Mouse (Mus musculus): ENCODE measurements around the gene Plcb4. TPM values are rescaled to one million over a fixed set of nuclear protein-coding genes. Genes with fewer than 3 reads are reported as not detected.

Gene Plcb4
- polyA plus RNA-seq, 1 experiment from 2014 or later, result 29.3 TPM

DNA sequence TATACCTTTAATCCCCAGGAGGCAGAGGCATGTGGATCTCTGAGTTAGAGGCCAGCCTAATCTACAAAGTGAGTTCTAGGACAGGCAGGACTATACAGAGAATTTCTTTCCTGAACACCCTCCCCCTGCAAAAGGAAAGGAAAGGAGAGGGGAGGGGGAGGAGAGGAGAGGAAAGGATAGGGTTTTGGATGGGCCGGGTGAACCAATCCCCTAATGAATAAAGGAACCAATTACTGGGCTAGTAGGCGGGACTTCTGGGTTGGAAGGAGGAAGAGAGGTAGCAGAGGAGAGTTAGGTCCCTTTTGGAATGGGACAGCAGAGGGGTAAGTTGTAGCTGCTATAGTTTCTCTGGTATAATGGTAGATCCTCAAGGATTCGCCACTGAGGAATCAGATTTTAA lies 12.6 kb upstream of the Plcb4 start:
- no peaks in the 10 kb centered on the region for H3K36me3 ChIP-seq (ENCODE audit: control insufficient read depth, insufficient read depth, low read length)
- 67% methylated on average over 3 of the region's 3 CpGs for WGBS
- DNase-seq (ENCODE audit: low spot score), result no peak
- H3K9ac ChIP-seq (ENCODE audit: low read depth, low read length), result no peak overlapping the region
- no peak overlapping the region for H3K4me2 ChIP-seq (replicated peaks; ENCODE audit: low read depth, low read length)
- no peaks in the 10 kb centered on the region for H3K4me1 ChIP-seq (replicated peaks; ENCODE audit: control insufficient read depth, insufficient read depth, low read length)
- H3K4me3 ChIP-seq (ENCODE audit: low read depth, low read length), result no peak overlapping the region
- H3K27ac ChIP-seq (ENCODE audit: low read depth, low read length), result no peak overlapping the region
- no peaks in the 10 kb centered on the region for H3K9me3 ChIP-seq (ENCODE audit: control insufficient read depth, low read length)
- ATAC-seq (ENCODE audit: low FRiP score), result no peak
- H3K27me3 ChIP-seq (ENCODE audit: control insufficient read depth, insufficient read depth, low read length), result no peaks in the 10 kb centered on the region

GRCm38 (mm10) chr2:135646654-135647053 lies 12.2 kb upstream of the Plcb4 start:
- Histone ChIP-seq H3K4me2 (replicated peaks; ENCODE audit: low read depth, low read length) (no peak overlapping the region), H3K4me1 (replicated peaks; ENCODE audit: control insufficient read depth, insufficient read depth, low read length) (no peaks in the 10 kb centered on the region), H3K9me3 (ENCODE audit: control insufficient read depth, low read length) (no peaks in the 10 kb centered on the region), H3K27me3 (ENCODE audit: control insufficient read depth, insufficient read depth, low read length) (no peaks in the 10 kb centered on the region), H3K4me3 (ENCODE audit: low read depth, low read length) (no peak overlapping the region), H3K9ac (ENCODE audit: low read depth, low read length) (no peak overlapping the region), H3K27ac (ENCODE audit: low read depth, low read length) (no peak overlapping the region), H3K36me3 (ENCODE audit: control insufficient read depth, insufficient read depth, low read length) (no peaks in the 10 kb centered on the region)
- ATAC-seq (ENCODE audit: low FRiP score), result no peak
- 88% methylated on average over 6 of the region's 6 CpGs for WGBS
- no peak for DNase-seq (ENCODE audit: low spot score)

GRCm38 (mm10) chr2:135647985-135648384 lies 10.8 kb upstream of the Plcb4 start:
- DNase-seq (ENCODE audit: low spot score) (no peak), ATAC-seq (ENCODE audit: low FRiP score) (no peak)
- 66% methylated on average over 4 of the region's 4 CpGs for WGBS
- H3K36me3 ChIP-seq (ENCODE audit: control insufficient read depth, insufficient read depth, low read length), result no peaks in the 10 kb centered on the region
- H3K4me2 ChIP-seq (replicated peaks; ENCODE audit: low read depth, low read length), result no peak overlapping the region
- no peaks in the 10 kb centered on the region for H3K4me1 ChIP-seq (replicated peaks; ENCODE audit: control insufficient read depth, insufficient read depth, low read length)
- no peaks in the 10 kb centered on the region for H3K27me3 ChIP-seq (ENCODE audit: control insufficient read depth, insufficient read depth, low read length)
- H3K9me3 ChIP-seq (ENCODE audit: control insufficient read depth, low read length), result no peaks in the 10 kb centered on the region
- H3K4me3 ChIP-seq (ENCODE audit: low read depth, low read length), result no peak overlapping the region
- H3K9ac ChIP-seq (ENCODE audit: low read depth, low read length), result no peak overlapping the region
- no peak overlapping the region for H3K27ac ChIP-seq (ENCODE audit: low read depth, low read length)

DNA sequence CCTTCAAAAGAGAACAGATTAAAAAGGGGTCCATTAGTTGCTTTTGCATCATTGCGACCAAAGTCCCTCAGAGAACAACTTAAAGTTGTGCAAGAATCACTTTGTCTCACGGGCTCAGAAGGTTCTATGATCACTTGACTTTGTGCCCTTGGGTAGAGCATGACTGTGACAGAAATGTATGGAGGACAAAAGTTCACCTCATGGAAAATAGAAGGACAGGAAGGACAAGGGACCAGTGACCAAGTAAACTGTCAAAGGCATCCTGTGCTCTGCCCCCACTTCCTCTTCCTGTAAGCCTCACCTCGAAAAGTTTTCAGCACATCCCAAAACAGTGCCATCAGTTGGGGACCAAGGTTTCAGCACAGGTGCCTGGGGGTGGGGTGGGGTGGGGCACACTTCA lies 7.9 kb upstream of the Plcb4 start:
- ATAC-seq (ENCODE audit: low FRiP score) (no peak), DNase-seq (ENCODE audit: low spot score) (no peak)
- Histone ChIP-seq H3K9ac (ENCODE audit: low read depth, low read length) (no peak overlapping the region), H3K27ac (ENCODE audit: low read depth, low read length) (no peak overlapping the region), H3K4me2 (replicated peaks; ENCODE audit: low read depth, low read length) (no peak overlapping the region), H3K27me3 (ENCODE audit: control insufficient read depth, insufficient read depth, low read length) (no peaks in the 10 kb centered on the region), H3K9me3 (ENCODE audit: control insufficient read depth, low read length) (no peaks in the 10 kb centered on the region), H3K36me3 (ENCODE audit: control insufficient read depth, insufficient read depth, low read length) (no peaks in the 10 kb centered on the region), H3K4me3 (ENCODE audit: low read depth, low read length) (no peak overlapping the region), H3K4me1 (replicated peaks; ENCODE audit: control insufficient read depth, insufficient read depth, low read length) (no peaks in the 10 kb centered on the region)
- WGBS, result 87% methylated on average over 3 of the region's 3 CpGs

- WGBS, result 91% methylated on average over 6 of the region's 6 CpGs
- Histone ChIP-seq H3K4me1 (replicated peaks; ENCODE audit: control insufficient read depth, insufficient read depth, low read length) (no peaks in the 10 kb centered on the region), H3K27me3 (ENCODE audit: control insufficient read depth, insufficient read depth, low read length) (no peaks in the 10 kb centered on the region), H3K9ac (ENCODE audit: low read depth, low read length) (no peak overlapping the region), H3K27ac (ENCODE audit: low read depth, low read length) (no peak overlapping the region), H3K36me3 (ENCODE audit: control insufficient read depth, insufficient read depth, low read length) (no peaks in the 10 kb centered on the region), H3K4me3 (ENCODE audit: low read depth, low read length) (no peak overlapping the region), H3K9me3 (ENCODE audit: control insufficient read depth, low read length) (no peaks in the 10 kb centered on the region), H3K4me2 (replicated peaks; ENCODE audit: low read depth, low read length) (no peak overlapping the region)
- DNase-seq (ENCODE audit: low spot score) (no peak), ATAC-seq (ENCODE audit: low FRiP score) (no peak)
These were observed 6.8 kb upstream of the Plcb4 start for GRCm38 (mm10) chr2:135652040-135652439.

DNA sequence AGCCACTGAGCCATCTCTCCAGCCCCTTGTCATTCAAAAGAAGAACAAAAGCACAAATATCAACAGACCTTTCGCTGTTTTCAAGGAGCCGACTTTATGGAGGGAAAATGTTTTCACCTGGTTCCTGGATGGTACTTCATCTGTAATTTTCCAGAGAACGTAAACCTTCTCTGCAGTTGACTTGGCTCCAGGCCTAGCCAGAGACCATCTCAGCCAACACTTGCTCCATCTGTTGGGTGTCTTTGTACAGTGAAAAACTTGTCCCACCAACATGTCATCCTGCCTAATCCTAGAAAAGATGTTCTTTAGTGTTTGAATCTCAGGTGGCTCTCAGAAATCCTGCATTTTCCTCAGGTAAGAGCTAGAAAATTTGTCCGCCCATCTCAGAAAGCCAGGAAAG lies 6.4 kb upstream of the Plcb4 start:
- WGBS, result 81% methylated on average over 4 of the region's 4 CpGs
- no peaks in the 10 kb centered on the region for H3K36me3 ChIP-seq (ENCODE audit: control insufficient read depth, insufficient read depth, low read length)
- no peak for DNase-seq (ENCODE audit: low spot score)

GRCm38 (mm10) chr2:135655948-135656347 lies 2.9 kb upstream of the Plcb4 start:
- no peak for DNase-seq (ENCODE audit: low spot score)
- Histone ChIP-seq H3K4me3 (ENCODE audit: low read depth, low read length) (no peak overlapping the region), H3K9ac (ENCODE audit: low read depth, low read length) (no peak overlapping the region), H3K27me3 (ENCODE audit: control insufficient read depth, insufficient read depth, low read length) (no peaks in the 10 kb centered on the region), H3K27ac (ENCODE audit: low read depth, low read length) (no peak overlapping the region), H3K4me1 (replicated peaks; ENCODE audit: control insufficient read depth, insufficient read depth, low read length) (no peaks in the 10 kb centered on the region), H3K36me3 (ENCODE audit: control insufficient read depth, insufficient read depth, low read length) (no peaks in the 10 kb centered on the region), H3K4me2 (replicated peaks; ENCODE audit: low read depth, low read length) (no peak overlapping the region), H3K9me3 (ENCODE audit: control insufficient read depth, low read length) (no peaks in the 10 kb centered on the region)
- ATAC-seq (ENCODE audit: low FRiP score), result no peak
- 81% methylated on average over 1 of the region's 1 CpGs for WGBS

More for the DNA sequence above, 6.4 kb upstream of the Plcb4 start:
- H3K27ac ChIP-seq (ENCODE audit: low read depth, low read length), result no peak overlapping the region
- no peak for ATAC-seq (ENCODE audit: low FRiP score)
- H3K9me3 ChIP-seq (ENCODE audit: control insufficient read depth, low read length), result no peaks in the 10 kb centered on the region
- H3K4me3 ChIP-seq (ENCODE audit: low read depth, low read length), result no peak overlapping the region
- H3K4me2 ChIP-seq (replicated peaks; ENCODE audit: low read depth, low read length), result no peak overlapping the region
- no peak overlapping the region for H3K9ac ChIP-seq (ENCODE audit: low read depth, low read length)
- no peaks in the 10 kb centered on the region for H3K27me3 ChIP-seq (ENCODE audit: control insufficient read depth, insufficient read depth, low read length)
- H3K4me1 ChIP-seq (replicated peaks; ENCODE audit: control insufficient read depth, insufficient read depth, low read length), result no peaks in the 10 kb centered on the region

GRCm38 (mm10) chr2:135656586-135656985 lies 2.2 kb upstream of the Plcb4 start:
- 76% methylated on average over 6 of the region's 6 CpGs for WGBS
- no peak overlapping the region for H3K4me3 ChIP-seq (ENCODE audit: low read depth, low read length)
- no peak overlapping the region for H3K9ac ChIP-seq (ENCODE audit: low read depth, low read length)
- ATAC-seq (ENCODE audit: low FRiP score) (no peak), DNase-seq (ENCODE audit: low spot score) (no peak)
- no peak overlapping the region for H3K27ac ChIP-seq (ENCODE audit: low read depth, low read length)
- no peak overlapping the region for H3K4me2 ChIP-seq (replicated peaks; ENCODE audit: low read depth, low read length)
- no peaks in the 10 kb centered on the region for H3K36me3 ChIP-seq (ENCODE audit: control insufficient read depth, insufficient read depth, low read length)
- no peaks in the 10 kb centered on the region for H3K27me3 ChIP-seq (ENCODE audit: control insufficient read depth, insufficient read depth, low read length)
- H3K9me3 ChIP-seq (ENCODE audit: control insufficient read depth, low read length), result no peaks in the 10 kb centered on the region
- no peaks in the 10 kb centered on the region for H3K4me1 ChIP-seq (replicated peaks; ENCODE audit: control insufficient read depth, insufficient read depth, low read length)

- Histone ChIP-seq H3K27me3 (ENCODE audit: control insufficient read depth, insufficient read depth, low read length) (no peaks in the 10 kb centered on the region), H3K4me2 (replicated peaks; ENCODE audit: low read depth, low read length) (peak overlapping the region; percentile 63), H3K36me3 (ENCODE audit: control insufficient read depth, insufficient read depth, low read length) (no peaks in the 10 kb centered on the region), H3K9ac (ENCODE audit: low read depth, low read length) (peak overlapping the region; percentile 97), H3K27ac (ENCODE audit: low read depth, low read length) (peak overlapping the region; percentile 97), H3K4me3 (ENCODE audit: low read depth, low read length) (peak overlapping the region; percentile 74), H3K4me1 (replicated peaks; ENCODE audit: control insufficient read depth, insufficient read depth, low read length) (no peaks in the 10 kb centered on the region), H3K9me3 (ENCODE audit: control insufficient read depth, low read length) (no peaks in the 10 kb centered on the region)
- under 1% methylated on average over 39 of the region's 97 CpGs for WGBS
- DNase-seq (ENCODE audit: low spot score) (peak; percentile 80), ATAC-seq (ENCODE audit: low FRiP score) (peak; percentile 67)
These were observed 775 bp downstream of the Plcb4 start for GRCm38 (mm10) chr2:135659391-135660180.

Data from hindbrain, embryonic 11.5 days (tissue).